Mouse (Mus musculus) urinary bladder, postnatal 4 days (tissue): ENCODE data around the gene Gdf11.

Experiments
- DNase-seq, 2 experiments: peaks; one replicate each; pipeline ENCODE4 v3.0.0; 2021 to 2022; ENCODE audit warnings: low spot score in 2 of 2

The Gdf11 gene

DNA sequence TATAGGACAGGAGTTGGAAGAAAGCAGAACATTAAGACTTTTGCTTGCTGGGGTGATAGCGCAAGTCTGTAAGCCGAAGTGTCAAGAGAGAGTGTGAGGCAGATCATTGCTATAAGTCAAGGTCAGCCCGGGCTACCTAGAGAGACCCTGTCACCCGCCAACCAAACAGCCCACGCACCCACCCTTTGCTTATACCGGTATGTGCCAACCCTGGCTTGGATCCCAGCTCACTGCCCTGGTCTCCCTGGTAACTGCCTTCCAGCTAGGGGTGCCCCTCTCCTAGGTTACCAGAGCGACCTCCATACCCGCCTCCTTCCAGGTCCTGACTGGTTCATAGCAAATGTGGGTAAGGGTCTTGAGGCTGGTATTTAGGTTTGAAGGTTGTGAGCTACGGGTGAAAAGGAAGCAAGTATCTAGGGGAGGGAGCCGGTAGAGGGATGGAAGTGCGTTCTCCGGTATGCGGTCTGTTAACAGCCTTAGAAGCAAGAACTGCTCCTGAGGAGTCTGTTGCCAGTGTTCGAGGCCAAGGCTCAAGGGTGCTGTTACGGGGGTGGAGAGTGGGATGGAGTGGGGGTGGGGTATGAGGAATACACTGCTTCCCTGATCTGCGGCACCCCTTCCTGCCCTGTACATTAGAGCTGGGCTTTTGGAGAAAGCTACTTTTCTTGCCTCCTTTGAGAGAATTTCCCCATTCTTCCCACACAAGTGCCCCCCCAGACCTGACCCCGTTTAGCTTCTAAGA is 4.6 kb upstream of the Gdf11 start:
- no peak for DNase-seq

DNA sequence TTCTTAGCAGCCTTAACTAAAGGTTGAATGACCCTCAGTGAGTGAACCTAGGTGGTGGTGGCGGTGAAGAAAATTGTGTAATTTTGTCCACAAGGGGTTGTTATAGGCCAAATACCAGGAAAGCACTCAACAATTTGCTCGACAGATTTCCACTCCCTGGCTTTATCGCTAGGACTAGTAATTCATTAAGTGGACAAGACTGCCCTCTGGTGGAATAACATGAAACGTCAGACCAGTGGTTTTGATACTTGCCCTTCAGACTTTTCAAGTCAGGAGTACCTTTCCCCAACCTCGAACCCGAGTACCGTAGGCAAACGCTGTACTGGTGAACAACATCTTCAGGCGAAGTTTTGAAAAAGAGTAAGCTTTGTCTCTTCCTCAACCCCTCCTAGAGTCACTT is 3.9 kb upstream of the Gdf11 start:
- peak in 1 of 2 experiments; percentile 74 for DNase-seq

DNA sequence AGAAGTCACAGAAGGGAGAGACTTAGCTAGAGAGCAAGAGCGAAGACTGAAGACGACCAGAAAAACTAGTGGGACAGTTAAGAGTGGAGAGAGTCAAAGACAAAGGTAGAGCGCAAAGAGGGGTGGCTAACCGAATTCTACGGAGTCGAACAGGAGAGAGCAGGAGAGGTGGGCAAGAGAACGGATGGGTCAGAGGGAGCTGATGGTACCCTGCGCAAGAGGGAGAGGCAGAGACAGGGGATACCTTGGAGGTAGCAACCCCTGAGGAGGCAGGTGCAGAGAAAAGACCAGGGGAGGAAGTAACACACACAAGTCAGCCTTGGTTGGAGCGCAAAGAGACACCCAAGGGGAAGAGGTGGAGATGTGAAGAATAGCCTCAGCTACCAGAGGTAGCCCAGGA is 728 bp upstream of the Gdf11 start:
- no peak for DNase-seq

DNA sequence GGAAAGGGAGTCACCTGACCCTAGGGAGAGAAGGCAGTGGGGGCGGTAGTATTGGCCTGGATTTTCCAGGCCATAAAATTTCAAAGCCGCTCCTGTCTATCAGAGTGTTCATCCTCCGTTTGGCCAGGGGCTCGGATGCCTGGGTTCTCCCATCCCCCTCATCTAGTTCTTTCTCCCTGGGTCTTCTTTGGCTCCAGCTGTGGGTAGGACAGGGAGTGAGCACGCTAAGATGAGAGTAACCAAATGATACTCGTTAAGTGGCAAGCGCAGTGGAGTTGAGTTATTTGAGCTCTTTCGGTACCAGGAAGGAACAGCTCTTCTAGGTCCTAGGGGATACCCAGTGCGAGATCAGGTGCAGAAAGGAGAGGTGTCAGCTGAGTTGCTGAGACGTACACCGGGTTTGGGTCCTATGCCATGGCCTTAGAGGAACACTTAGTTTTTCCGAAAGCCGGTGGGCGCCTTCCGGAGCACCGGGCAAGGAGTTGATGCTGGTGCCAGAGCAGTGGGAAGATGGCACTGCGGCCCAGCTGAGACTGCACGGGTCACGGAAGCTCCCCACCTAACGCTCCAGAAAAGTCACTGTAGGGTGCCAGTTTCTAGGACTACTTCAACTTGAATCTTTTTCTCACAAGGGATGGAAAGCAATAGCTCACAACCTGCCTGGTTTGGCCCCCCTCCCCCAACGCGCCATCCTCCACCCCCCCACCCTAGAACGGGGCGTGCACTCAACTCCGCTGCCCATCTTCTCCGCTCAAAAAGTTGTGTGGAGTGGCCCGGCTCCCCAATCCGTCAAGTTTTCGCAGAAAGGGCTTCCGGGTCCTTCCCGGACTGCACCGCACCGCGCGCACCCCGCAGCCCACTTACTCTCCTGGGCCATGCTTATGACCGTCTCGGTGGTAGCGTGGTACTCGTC is 879 bp downstream of the Gdf11 start:
- DNase-seq = no peak

DNA sequence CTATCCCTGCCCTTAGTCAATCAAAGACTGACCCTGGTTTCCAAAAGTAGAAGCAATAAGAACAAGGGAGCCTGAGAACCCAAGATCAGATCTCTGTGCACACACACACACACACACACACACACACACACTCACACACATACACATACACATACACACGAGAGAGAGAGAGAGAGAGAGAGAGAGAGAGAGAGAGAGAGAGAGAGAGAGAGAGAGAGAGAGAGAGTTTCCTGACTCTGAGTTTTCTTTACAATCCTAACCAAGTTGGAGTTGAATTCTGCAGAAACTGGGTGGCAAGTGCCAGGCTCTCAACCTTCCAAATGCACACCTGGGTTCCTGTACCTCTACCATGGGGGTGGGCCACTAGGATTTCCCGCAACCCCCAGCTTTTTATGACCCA is 1.7 kb downstream of the Gdf11 start:
- no peak for DNase-seq

DNA sequence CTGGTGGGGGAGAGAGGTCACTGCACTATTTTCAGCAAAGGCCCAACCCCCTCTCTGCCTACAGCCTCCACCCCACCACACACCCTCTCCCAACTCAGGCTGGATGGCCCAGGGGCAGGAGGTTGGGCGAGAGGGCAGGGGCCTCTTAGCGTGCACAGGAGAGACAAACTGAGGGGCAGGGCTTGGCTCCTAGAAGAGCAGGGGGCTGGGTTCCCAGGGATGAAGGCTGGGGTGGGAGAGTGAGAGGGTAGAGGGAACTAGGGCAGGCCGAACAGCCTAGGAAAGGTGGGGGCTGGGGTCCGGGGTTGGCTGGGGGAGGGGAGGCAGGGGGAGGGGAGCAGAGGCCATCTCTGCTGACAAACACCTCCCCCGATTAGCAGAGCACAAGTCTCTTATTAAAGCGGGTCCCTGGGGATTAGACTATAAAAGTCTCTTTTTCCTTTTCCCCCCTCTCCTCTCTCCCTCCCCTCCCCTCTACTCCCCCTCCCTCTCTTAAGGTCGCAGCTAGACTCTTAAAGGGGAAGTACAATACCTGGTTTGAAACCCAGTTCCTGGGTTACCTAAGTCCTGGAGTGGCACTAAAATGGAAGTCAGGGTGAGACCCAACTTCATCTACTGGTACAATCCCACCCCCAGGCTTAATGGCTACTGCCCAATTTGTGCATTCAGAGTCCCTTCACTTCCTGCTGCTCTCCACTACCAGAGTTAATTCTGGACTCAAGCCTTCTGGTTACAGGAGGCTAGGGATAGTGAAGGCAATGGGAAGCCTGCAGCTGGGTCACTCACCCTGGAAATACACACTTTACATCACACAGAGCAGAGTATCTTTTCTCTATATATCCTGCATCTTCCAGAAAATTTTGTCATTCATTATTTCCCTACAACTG is 2.3 kb downstream of the Gdf11 start:
- no peak for DNase-seq

DNA sequence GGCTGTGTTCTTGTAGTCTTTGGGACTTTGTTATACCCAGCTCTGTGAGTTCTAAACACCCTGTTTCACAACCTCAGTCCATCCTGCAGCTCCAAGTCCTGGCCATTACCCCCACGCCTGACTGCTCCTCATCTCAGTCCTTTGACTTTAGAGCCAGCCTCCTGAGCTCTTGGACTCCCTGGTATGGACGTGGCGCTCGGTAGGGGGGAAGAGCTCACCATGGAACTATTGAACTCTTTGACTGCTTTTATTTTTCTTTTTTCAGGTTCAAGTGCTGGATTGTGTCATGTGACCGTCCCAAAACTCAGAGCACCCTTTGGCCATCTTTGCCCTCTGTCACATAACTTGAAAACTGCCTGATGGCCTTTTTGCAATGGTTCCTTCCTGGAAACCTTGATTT is 9.5 kb downstream of the Gdf11 start:
- DNase-seq = no peak

DNA sequence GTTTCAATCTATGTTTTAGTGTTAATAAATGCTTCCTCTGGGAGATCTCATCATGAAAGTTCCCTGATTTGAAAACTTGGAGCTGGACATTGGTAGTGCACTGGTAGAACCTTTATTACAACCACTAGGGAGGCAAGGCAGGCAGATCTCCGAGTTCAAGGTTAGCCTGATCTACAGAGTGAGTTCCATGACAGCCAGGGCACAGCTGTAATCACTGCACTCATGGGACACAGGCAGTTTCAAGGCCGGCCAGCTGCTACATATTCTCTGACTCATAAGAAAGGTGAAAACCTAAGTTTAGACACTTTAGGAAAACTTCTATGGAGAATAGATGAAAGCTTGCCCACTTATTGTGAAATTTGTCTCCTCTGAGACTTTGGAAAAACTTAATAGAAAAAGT is 12.7 kb downstream of the Gdf11 start:
- DNase-seq = no peak

DNA sequence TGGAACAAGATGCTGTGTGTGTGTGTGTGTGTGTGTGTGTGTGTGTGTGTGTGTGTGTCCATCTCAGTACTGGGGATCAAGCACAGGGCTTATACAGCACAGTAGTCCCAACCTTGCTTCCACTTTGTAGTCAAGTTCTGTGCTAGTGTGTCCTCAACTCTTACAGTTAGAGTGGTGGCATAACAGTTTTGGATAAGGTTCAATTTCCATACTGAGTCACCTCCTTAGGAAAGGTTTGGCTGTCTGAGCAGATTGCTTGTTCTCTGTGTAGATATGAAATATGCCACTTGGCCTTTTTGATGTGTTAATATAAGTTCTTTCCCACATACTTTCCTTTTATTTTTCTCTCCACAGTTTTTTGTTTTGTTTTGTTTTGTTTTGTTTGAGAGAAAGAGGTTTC is 13.2 kb downstream of the Gdf11 start:
- DNase-seq = no peak

DNA sequence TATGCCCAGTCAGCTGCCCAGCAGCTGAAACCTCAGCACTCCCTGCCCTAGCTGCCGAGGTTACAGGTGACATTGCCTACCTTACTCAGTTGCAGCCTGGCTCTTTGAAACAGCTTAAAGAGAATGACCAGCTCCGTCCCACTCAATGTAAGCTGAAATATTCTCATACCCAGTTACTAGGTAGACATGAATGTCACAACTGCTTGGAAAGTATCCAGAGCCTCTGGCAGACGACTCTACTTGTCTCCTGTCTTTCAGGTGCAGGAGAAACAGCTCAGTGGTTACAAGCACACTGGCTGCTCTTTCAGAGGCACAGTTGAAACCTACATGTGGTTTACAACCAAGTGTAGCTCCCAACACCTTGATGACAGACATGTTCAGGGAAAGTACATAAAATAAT is 21.2 kb downstream of the Gdf11 start:
- no peak for DNase-seq

DNA sequence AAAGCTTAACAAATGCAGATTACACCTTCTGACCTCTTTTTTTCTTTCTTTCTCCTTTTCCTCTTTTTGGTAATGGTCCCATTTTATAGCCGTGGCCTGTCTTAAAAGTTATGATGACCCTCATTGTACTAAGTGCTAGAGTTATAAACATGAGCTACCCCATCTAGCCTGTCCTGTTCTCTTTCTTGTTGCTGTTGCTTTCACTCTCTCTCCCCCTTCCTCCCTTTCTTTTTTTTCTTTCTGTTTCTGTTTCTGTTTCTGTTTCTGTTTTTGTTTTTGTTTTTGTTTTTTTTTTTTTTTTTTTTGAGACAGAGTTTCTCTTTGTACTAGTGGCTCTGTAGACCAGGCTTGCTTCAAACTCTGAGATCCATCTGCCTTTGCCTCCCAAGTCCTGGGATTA is 25.0 kb downstream of the Gdf11 start:
- no peak for DNase-seq

DNA sequence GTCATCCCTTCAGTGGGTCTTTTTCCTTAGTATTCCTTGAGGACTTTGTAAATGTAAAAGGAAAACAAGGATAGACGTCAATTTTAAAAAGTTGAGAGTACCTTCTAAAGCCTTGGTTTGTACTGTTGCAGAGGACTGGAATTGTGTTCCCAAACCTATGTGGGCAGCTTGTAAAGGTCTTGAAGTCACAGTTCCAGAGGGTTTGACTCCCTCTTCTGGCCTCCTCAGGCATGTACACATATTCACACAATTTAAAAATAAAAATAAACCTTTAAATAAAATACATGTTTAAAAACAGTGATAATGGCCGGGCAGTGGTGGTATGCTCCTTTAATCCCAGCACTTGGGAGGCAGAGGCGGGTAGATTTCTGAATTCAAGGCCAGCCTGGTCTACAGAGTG is 25.5 kb downstream of the Gdf11 start:
- DNase-seq = no peak

DNA sequence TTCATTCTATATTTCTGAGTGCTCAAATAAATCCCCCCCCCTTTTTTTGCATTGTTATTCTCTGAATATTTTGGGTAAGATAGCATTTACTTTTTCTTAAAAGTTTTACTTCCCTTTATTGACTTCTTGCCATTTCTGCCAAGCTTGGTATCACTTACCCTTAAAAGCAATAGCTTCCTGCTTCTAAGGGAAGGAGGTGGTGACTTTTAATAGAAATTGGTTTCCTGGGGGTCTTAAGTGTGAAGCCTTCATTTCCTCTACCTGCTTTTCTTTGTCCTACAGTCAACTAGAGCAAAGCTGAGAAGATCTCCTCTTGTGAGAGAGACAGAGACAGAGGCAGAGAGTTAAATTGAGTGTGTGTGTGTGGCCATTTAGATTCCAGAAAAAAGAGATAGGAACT is 30.3 kb downstream of the Gdf11 start:
- no peak for DNase-seq

DNA sequence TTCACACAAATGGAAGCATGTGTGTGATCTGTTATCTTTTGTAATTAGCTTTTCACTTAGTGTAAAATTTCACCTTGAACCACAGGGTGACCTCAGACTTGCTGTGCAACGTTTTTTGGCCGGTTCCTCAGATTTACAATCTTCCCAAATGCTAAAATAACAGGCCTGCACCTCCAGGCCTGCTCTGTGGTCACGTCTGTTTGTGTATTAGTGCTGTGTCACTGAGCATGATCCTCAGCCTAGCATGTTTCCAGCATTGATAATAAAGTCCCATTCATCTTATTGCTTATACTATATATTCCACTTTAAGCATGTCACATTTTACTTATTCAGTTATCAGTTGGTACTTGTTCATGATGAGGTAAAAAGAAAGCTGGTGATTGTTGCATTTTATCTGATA is 41.2 kb downstream of the Gdf11 start:
- no peak for DNase-seq

DNA sequence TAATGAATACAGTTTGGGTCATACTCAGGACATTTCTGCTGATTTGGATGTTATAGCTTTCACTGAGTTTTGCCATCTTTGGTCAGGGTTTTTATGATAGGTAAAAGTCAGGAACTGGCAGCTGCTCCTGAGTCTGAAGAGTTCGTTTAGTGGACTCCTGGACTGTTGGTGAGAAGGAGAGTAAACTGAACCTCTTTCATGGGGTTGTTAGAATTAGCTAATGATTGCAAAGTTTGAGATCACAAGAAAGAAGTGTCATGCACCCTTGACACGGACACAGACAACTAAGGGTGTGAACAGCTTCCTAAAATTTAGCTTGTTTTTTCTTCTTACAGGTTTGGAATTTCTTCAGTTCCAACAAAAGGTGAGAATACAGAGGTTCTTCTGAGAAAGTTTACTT is 43.1 kb downstream of the Gdf11 start:
- DNase-seq = no peak

DNA sequence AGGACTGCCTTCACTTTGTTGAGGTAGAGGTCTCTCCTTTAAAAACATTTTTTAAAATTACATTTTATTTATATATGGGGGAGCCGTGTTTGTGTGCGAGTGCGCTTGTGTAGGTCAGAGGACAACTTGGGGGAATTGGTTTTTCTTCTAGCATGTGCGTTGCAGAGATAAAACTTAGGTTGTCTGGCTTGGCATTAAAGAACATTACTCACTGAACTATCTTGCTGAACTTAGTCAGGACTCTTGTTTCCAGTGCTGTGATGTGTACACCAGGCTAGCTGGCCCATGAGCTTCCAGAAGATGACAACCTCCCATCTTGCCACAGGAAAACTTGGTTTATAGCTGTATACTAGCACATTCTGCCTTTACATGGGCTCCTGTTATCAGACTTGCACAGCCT is 44.9 kb downstream of the Gdf11 start:
- no peak for DNase-seq

DNA sequence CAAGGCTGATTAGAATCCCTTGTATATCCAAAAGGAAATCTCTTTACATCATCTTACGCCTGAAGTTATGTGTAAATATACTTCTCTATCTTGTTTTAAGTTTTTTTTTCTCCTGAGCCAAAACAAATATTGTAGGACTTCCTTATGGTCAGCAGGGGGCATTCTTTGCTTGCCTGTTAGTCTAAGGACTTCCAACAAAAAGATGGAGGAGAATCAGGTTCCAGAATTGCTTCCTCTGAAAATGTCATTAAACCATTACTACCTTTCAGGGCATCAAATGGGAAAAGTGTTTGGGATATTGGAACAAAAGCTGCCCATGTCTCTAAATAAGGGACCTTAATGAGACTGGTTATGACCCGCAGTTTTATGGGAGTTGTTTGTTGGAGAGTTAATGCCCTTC is 46.0 kb downstream of the Gdf11 start:
- no peak for DNase-seq

DNA sequence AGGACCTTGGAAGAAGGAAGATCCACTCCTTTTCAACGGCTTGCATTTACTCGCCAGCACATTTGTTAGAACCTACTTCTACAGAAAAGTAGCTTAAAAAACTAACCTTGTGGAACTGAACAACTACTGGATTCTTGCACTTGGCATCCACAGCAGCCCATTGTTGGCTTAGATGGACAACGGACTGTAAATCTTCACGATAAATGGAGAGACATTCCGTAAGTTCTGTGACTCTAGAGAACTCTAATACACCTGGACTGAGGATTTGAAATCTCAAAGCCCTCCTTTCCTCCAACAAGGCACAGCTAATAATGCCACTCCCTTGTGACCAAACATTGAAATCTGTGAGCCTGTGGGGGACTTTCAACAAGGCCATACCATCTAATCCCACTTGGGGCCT is 48.3 kb downstream of the Gdf11 start:
- DNase-seq = no peak

DNA sequence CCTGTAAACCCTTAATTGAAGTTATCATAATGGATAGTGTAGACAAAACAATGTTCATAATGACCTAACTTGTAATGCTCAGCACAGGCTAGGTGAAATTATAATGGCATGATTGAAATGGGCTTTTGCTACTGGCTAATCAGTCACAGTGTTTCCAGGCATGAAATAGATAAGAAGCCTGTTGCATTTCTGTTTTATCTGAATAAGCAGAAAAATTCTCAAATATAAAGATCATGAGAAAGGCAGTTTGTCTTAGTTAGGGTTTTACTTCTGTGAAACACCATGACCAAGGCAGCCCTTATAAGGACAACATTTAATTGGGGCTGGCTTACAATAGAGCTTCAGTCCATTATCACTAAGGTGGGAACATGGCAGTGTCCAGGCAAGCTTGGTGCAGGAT is 50.9 kb downstream of the Gdf11 start:
- no peak for DNase-seq

DNA sequence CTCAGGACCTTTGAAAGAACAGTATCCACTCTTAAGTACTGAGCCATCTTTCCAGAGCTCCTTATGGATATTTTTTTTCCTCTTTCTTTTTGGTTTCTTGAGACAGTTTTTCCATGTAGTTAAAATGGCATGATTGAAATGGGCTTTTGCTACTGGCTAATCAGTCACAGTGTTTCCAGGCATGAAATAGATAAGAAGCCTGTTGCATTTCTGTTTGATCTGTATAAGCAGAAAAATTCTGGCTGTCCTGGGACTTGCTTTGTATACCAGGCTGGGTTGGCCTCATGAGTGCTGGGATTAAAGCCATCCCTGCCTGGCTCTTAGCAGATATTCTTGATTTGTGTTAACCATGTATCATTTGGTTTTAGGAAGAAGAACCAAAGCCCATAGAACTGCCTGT is 52.1 kb downstream of the Gdf11 start:
- DNase-seq = no peak

DNA sequence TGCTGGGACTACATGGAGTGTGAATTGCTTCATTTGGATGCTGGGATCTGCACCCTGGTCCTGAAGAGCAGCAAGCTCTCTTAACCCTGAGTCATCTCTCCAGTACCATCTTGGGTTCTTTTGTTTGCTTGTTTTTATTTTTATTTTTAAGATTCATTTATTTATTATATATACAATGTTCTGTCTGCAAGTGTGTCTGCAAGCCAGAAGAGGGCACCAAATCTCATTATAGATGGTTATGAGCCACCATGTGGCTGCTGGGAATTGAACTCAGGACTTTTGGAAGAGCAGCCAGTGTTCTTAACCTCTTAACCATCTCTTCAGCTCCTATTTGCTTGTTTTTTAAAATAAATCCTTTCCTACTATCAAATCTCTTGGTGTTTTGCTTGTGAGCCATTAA is 54.1 kb downstream of the Gdf11 start:
- no peak for DNase-seq
